Mouse (Mus musculus) hindbrain, embryonic 16.5 days (tissue): ENCODE data around the gene Pygo1. TPM values are rescaled to one million over a fixed set of nuclear protein-coding genes. Genes with fewer than 3 reads are reported as not detected.

Source experiments
- ATAC-seq: fragments of 200-750 bp; cut with Nextera tagmentation; 2 replicates; pipeline ENCODE4 v1.8.0; 2017; ENCODE audit warnings: moderate TSS enrichment, moderate library complexity
- H3K27ac ChIP-seq: fragments of 300-500 bp; sonication (generic); 2 replicates; pipeline ENCODE4 v1.5.1; 2014; ENCODE audit warnings: low read depth, mild to moderate bottlenecking, control low read depth, low read length, moderate library complexity
- H3K27me3 ChIP-seq: fragments of 300-500 bp; sonication (generic); replicated peaks from 2 replicates; pipeline ENCODE4 v1.6.1; 2014; ENCODE audit warnings: low read length; ENCODE audit not compliant: control insufficient read depth, insufficient read depth
- H3K36me3 ChIP-seq: fragments of 300-500 bp; sonication (generic); 2 replicates; pipeline ENCODE4 v1.6.1; 2014; ENCODE audit warnings: mild to moderate bottlenecking, low read length, moderate library complexity, mixed read lengths; ENCODE audit not compliant: control insufficient read depth, insufficient read depth
- H3K4me1 ChIP-seq: fragments of 300-500 bp; sonication (generic); 2 replicates; pipeline ENCODE4 v1.6.1; 2014; ENCODE audit warnings: low read depth, low read length; ENCODE audit not compliant: control insufficient read depth, insufficient read depth
- H3K4me2 ChIP-seq: fragments of 300-500 bp; sonication (generic); 2 replicates; pipeline ENCODE4 v1.6.1; 2014; ENCODE audit warnings: mild to moderate bottlenecking, low read length, control low read depth, moderate library complexity
- H3K4me3 ChIP-seq: fragments of 300-500 bp; sonication (generic); 2 replicates; pipeline ENCODE4 v1.5.1; 2014; ENCODE audit warnings: mild to moderate bottlenecking, low read length, control low read depth, moderate library complexity
- H3K9ac ChIP-seq: fragments of 300-500 bp; sonication (generic); 2 replicates; pipeline ENCODE4 v1.6.1; 2014; ENCODE audit warnings: low read depth, mild to moderate bottlenecking, control low read depth, low read length, moderate library complexity
- H3K9me3 ChIP-seq: fragments of 300-500 bp; sonication (generic); 2 replicates; pipeline ENCODE4 v1.6.1; 2014; ENCODE audit warnings: mild to moderate bottlenecking, low read length, moderate library complexity; ENCODE audit not compliant: control insufficient read depth
- WGBS: fragments of 180-500 bp; shearing (Covaris S2); extraction: QIAGEN DNeasy Blood & Tissue Kit; methylation state at CpG from one replicate; pipeline ENCODE4 v1.1.7; 2014; 5-methylcytosine and 5-hydroxymethylcytosine counted together
- polyA plus RNA-seq: library from polyadenylated mRNA; unstranded; fragments of >200 nt; fragmentation: Nextera tagmentation; extraction: Ambion mirVana; gene quantifications from 2 replicates; pipeline ENCODE4 v1.2.1, GENCODE M21; 2015

Gene Pygo1
- polyA plus RNA-seq: 12.0 and 13.4 TPM in 2 replicates

GRCm38 (mm10) chr9:72925021-72925934 is at the start of gene Pygo1:
Pygo1 (plus strand) TSS chr9:72925645.
- Histone ChIP-seq H3K4me3 (peak within 1 kb of the TSS; percentile 89), H3K4me1 (peaks cover 19% of the 10 kb centered on the region), H3K9me3 (no peaks in the 10 kb centered on the region), H3K27me3 (no peaks in the 10 kb centered on the region), H3K9ac (peak within 1 kb of the TSS; percentile 95), H3K27ac (peak within 1 kb of the TSS; percentile 89), H3K4me2 (peak within 1 kb of the TSS; percentile 98), H3K36me3 (no peaks in the 10 kb centered on the region)
- peak; percentile 88 for ATAC-seq
- under 1% methylated on average over 101 of the region's 108 CpGs for WGBS

DNA sequence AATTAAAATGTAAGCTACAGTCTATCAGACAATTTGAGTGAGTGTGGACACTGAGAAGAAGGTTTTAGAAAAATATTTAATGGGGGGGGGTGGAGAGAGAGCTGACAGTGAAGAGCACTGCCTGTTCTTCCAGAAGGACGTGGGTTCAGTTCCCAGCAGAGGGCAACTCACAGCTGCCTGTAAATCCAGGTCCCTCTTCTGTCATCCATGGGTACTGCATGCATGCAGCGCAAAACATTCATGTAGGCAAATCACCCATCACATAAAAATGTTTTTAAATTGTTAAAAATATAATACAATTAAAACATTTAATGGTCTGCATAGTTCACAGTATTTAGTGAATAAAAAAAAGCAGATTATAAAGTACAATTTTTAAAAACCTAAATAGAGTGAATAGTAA is 49.6 kb upstream of the Pygo1 start:
- peaks cover 20% of the 10 kb centered on the region for H3K4me1 ChIP-seq
- no peak overlapping the region for H3K27ac ChIP-seq
- H3K4me2 ChIP-seq: no peak overlapping the region
- no peaks in the 10 kb centered on the region for H3K9me3 ChIP-seq
- no peaks in the 10 kb centered on the region for H3K27me3 ChIP-seq
- H3K36me3 ChIP-seq: no peaks in the 10 kb centered on the region
- H3K9ac ChIP-seq: no peak overlapping the region
- ATAC-seq: no peak
- H3K4me3 ChIP-seq: no peak overlapping the region
- 85% methylated on average over 2 of the region's 2 CpGs for WGBS

GRCm38 (mm10) chr9:72877905-72878304 is 47.5 kb upstream of the Pygo1 start:
- no peak overlapping the region for H3K9ac ChIP-seq
- 10% methylated on average over 11 of the region's 11 CpGs for WGBS
- H3K4me2 ChIP-seq: peak overlapping the region; percentile 30; the same call in 1 of the 2 replicates
- no peaks in the 10 kb centered on the region for H3K9me3 ChIP-seq
- no peaks in the 10 kb centered on the region for H3K27me3 ChIP-seq
- no peaks in the 10 kb centered on the region for H3K36me3 ChIP-seq
- peaks cover 16% of the 10 kb centered on the region for H3K4me1 ChIP-seq
- no peak overlapping the region for H3K27ac ChIP-seq
- no peak overlapping the region for H3K4me3 ChIP-seq
- ATAC-seq: peak; percentile 53; the same call in 1 of the 2 replicates

DNA sequence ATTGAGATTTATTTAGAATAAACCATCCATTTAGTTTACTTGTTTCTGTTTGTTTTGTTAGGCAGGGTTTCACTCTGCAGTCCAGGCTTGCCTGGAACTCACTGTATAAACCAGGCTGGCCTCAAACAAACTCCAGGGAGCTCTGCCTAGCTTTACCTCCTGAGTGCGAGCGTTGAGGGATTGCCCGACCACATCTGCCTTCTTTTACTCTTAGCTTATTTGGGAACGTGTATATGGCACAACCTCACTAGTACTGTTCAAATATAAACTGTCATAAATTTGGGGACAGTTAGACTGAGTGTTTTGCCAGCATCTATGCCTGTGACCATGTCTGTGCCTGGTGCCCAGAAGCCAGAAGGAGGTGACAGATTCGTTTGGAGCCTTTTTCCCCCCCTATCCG is 46.8 kb upstream of the Pygo1 start:
- Histone ChIP-seq H3K4me2 (no peak overlapping the region), H3K27me3 (no peaks in the 10 kb centered on the region), H3K9me3 (no peaks in the 10 kb centered on the region), H3K4me3 (no peak overlapping the region), H3K9ac (no peak overlapping the region), H3K27ac (no peak overlapping the region), H3K36me3 (no peaks in the 10 kb centered on the region), H3K4me1 (peaks cover 16% of the 10 kb centered on the region)
- ATAC-seq: no peak
- WGBS: 40% methylated on average over 6 of the region's 6 CpGs

DNA sequence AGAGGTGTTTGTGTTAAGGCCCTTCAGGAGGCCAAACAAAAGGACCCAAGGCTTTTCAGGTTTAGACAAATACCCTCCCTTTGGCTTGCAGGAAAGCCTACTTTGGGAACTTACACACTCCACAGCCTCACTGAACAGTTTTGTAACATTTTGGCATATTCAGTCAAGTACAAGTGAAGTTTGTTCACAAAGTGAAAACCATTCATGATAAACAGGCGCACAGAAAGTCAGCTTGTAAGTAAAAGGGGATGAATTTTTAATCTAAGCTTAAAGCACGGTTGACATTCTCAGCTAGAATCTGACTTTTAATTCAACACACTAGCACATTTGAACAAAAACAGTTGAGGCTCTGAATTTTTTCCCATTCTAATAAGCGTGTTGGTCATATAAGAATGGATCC is 45.8 kb upstream of the Pygo1 start:
- Histone ChIP-seq H3K4me1 (peaks cover 16% of the 10 kb centered on the region), H3K36me3 (no peaks in the 10 kb centered on the region), H3K9ac (no peak overlapping the region), H3K27ac (no peak overlapping the region), H3K27me3 (no peaks in the 10 kb centered on the region), H3K9me3 (no peaks in the 10 kb centered on the region), H3K4me2 (no peak overlapping the region), H3K4me3 (no peak overlapping the region)
- 53% methylated on average over 3 of the region's 3 CpGs for WGBS
- ATAC-seq: no peak

- 26% methylated on average over 16 of the region's 16 CpGs for WGBS
- Histone ChIP-seq H3K9ac (no peak overlapping the region), H3K9me3 (no peaks in the 10 kb centered on the region), H3K27ac (no peak overlapping the region), H3K36me3 (no peaks in the 10 kb centered on the region), H3K4me3 (no peak overlapping the region), H3K27me3 (no peaks in the 10 kb centered on the region), H3K4me2 (no peak overlapping the region), H3K4me1 (peaks cover 16% of the 10 kb centered on the region)
- 0 out of 2 replicates have a peak, but pooled peaks have one; percentile 37 for ATAC-seq
Observed at GRCm38 (mm10) chr9:72880225-72880960, 45.1 kb upstream of the Pygo1 start.

GRCm38 (mm10) chr9:72881026-72881768 is 44.2 kb upstream of the Pygo1 start:
- Histone ChIP-seq H3K4me3 (no peak overlapping the region), H3K36me3 (no peaks in the 10 kb centered on the region), H3K27ac (0 out of 2 replicates have a peak overlapping the region, but pooled peaks have one; percentile 12), H3K27me3 (no peaks in the 10 kb centered on the region), H3K9me3 (no peaks in the 10 kb centered on the region), H3K4me1 (peaks cover 16% of the 10 kb centered on the region), H3K4me2 (peak overlapping the region; percentile 5; the same call in 1 of the 2 replicates), H3K9ac (no peak overlapping the region)
- WGBS: 17% methylated on average over 15 of the region's 15 CpGs
- 0 out of 2 replicates have a peak, but pooled peaks have one; percentile 18 for ATAC-seq

- Histone ChIP-seq H3K27ac (no peak overlapping the region), H3K4me3 (no peak overlapping the region), H3K4me1 (peaks cover 12% of the 10 kb centered on the region), H3K9me3 (no peaks in the 10 kb centered on the region), H3K27me3 (no peaks in the 10 kb centered on the region), H3K4me2 (no peak overlapping the region), H3K9ac (no peak overlapping the region), H3K36me3 (no peaks in the 10 kb centered on the region)
- 25% methylated on average over 3 of the region's 3 CpGs for WGBS
- peak; percentile 80 for ATAC-seq
Observed at GRCm38 (mm10) chr9:72883940-72884339, 41.5 kb upstream of the Pygo1 start.
